Mouse (Mus musculus) neural tube, embryonic 11.5 days (tissue): ENCODE results near the gene Stip1. TPM values are rescaled to one million over a fixed set of nuclear protein-coding genes. Genes with fewer than 3 reads are reported as not detected.
"Not testable (repeated sequence)": the region's sequence is repeated elsewhere in the genome, so short reads cannot be mapped to it uniquely, and the experiment has no call there.

Experiments
- ATAC-seq: fragments of 200-750 bp; cut with Nextera tagmentation; 2 replicates; pipeline ENCODE4 v1.8.0; 2017; ENCODE audit warnings: moderate number of reproducible peaks, mild to moderate bottlenecking, moderate TSS enrichment, moderate library complexity; ENCODE audit not compliant: insufficient read depth, low FRiP score, low TSS enrichment
- DNase-seq: peaks from one replicate; pipeline ENCODE4 v3.0.0-alpha.2; 2015; ENCODE audit warnings: low spot score
- H3K27ac ChIP-seq: fragments of 300-500 bp; sonication (generic); 2 replicates; pipeline ENCODE4 v1.5.1; 2014; ENCODE audit warnings: low read depth, mild to moderate bottlenecking, low read length
- H3K27me3 ChIP-seq: fragments of 300-500 bp; sonication (generic); 2 replicates; pipeline ENCODE4 v1.6.1; 2014; ENCODE audit warnings: mild to moderate bottlenecking, low read length, mixed read lengths; ENCODE audit not compliant: control insufficient read depth, insufficient read depth
- H3K36me3 ChIP-seq: fragments of 300-500 bp; sonication (generic); 2 replicates; pipeline ENCODE4 v1.6.1; 2014; ENCODE audit warnings: mild to moderate bottlenecking, low read length, moderate library complexity, mixed read lengths; ENCODE audit not compliant: control insufficient read depth, insufficient read depth
- H3K4me1 ChIP-seq: fragments of 300-500 bp; sonication (generic); 2 replicates; pipeline ENCODE4 v1.6.1; 2014; ENCODE audit warnings: low read length, mixed read lengths; ENCODE audit not compliant: control insufficient read depth, insufficient read depth
- H3K4me2 ChIP-seq: fragments of 300-500 bp; sonication (generic); 2 replicates; pipeline ENCODE4 v1.6.1; 2014; ENCODE audit warnings: low read depth, mild to moderate bottlenecking, moderate library complexity
- H3K4me3 ChIP-seq: fragments of 300-500 bp; sonication (generic); 2 replicates; pipeline ENCODE4 v1.5.1; 2014; ENCODE audit warnings: low read depth, low read length
- H3K9ac ChIP-seq: fragments of 300-500 bp; sonication (generic); 2 replicates; pipeline ENCODE4 v1.6.1; 2014; ENCODE audit warnings: mild to moderate bottlenecking, low read length
- H3K9me3 ChIP-seq: fragments of 300-500 bp; sonication (generic); 2 replicates; pipeline ENCODE4 v1.6.1; 2016; ENCODE audit warnings: low read length; ENCODE audit not compliant: control insufficient read depth
- WGBS: fragments of 180-500 bp; shearing (Covaris S2); extraction: QIAGEN DNeasy Blood & Tissue Kit; methylation state at CpG from one replicate; pipeline ENCODE4 v1.1.7; 2014; 5-methylcytosine and 5-hydroxymethylcytosine counted together
- polyA plus RNA-seq: library from polyadenylated mRNA; unstranded; fragments of >200 nt; fragmentation: Nextera tagmentation; extraction: Ambion mirVana; gene quantifications from 2 replicates; pipeline ENCODE4 v1.2.1, GENCODE M21; 2014

Gene Stip1
- polyA plus RNA-seq, 1 experiment from 2014 or later, result 423 TPM

GRCm38 (mm10) chr19:7075336-7075735 lies 35.6 kb upstream of the Stip1 start:
- H3K4me2 ChIP-seq, H3K9ac ChIP-seq, H3K4me1 ChIP-seq, H3K27ac ChIP-seq, H3K4me3 ChIP-seq, H3K36me3 ChIP-seq, H3K9me3 ChIP-seq, DNase-seq, ATAC-seq: not testable (repeated sequence)
- peaks cover 33% of the 10 kb centered on the region for H3K27me3 ChIP-seq
- 75% methylated on average over 11 of the region's 11 CpGs for WGBS

GRCm38 (mm10) chr19:7073997-7074781 lies 34.4 kb upstream of the Stip1 start:
- 31% methylated on average over 12 of the region's 12 CpGs for WGBS
- Histone ChIP-seq H3K27ac (no peak overlapping the region), H3K27me3 (peaks cover 31% of the 10 kb centered on the region)

DNA sequence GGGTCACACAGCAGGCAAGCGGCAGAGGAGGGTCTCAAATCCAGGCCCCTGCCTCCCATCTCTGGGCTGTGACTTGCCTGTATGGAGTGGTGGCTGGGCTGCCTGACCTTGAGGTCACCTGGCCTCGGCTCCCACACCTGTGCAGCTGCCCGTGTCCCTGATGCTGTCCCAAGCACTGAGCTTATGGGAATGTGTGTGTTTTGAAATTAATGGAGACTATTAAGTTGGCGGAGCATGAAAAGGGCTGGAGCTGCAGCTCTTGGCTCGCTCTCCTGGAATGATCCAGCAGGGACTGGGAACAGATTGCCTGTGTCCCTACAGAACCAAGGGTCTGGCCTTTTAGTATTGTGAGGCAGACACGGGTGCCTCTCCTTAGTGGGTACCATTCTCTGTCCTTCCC lies 32.5 kb upstream of the Stip1 start:
- no peak for ATAC-seq
- H3K9ac ChIP-seq, result no peak overlapping the region
- peaks cover 35% of the 10 kb centered on the region for H3K4me1 ChIP-seq
- H3K4me2 ChIP-seq, result no peak overlapping the region
- H3K36me3 ChIP-seq, result no peaks in the 10 kb centered on the region
- H3K27ac ChIP-seq, result no peak overlapping the region
- 74% methylated on average over 6 of the region's 6 CpGs for WGBS
- no peaks in the 10 kb centered on the region for H3K9me3 ChIP-seq
- H3K4me3 ChIP-seq, result no peak overlapping the region
- DNase-seq, result no peak
- H3K27me3 ChIP-seq, result peaks cover 28% of the 10 kb centered on the region

More at GRCm38 (mm10) chr19:7073997-7074781, 34.4 kb upstream of the Stip1 start:
- no peaks in the 10 kb centered on the region for H3K36me3 ChIP-seq
- no peak overlapping the region for H3K9ac ChIP-seq
- peak; percentile 12 for DNase-seq
- no peak overlapping the region for H3K4me2 ChIP-seq
- ATAC-seq, result no peak
- no peaks in the 10 kb centered on the region for H3K9me3 ChIP-seq
- no peak overlapping the region for H3K4me3 ChIP-seq
- peaks cover 17% of the 10 kb centered on the region for H3K4me1 ChIP-seq

DNA sequence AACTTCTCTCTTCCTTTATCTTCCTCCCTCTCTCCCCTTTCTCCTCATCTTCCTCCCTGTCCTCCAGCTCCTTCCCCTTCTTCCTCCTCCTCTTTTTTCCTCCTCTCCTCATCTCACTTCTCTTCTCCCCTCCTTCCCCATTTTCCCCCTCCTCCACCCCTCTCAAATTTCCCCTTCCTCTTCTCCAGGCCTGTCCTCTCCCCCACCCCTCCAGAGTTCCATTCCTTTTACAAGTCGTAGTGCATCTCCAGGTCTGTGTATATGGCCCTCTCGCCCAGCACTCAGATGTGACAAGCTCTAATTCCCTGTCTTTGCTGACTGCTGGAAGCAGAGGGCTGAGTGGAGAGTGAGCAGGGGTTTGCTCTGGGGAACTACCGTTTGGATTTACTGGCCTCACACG lies 31.0 kb upstream of the Stip1 start:
- Histone ChIP-seq H3K4me1 (peaks cover 49% of the 10 kb centered on the region), H3K9ac (no peak overlapping the region), H3K27ac (no peak overlapping the region), H3K27me3 (peaks cover 34% of the 10 kb centered on the region), H3K9me3 (no peaks in the 10 kb centered on the region), H3K36me3 (no peaks in the 10 kb centered on the region), H3K4me3 (no peak overlapping the region), H3K4me2 (0 out of 2 replicates have a peak overlapping the region, but pooled peaks have one; percentile 5)
- DNase-seq (no peak), ATAC-seq (no peak)
- 5% methylated on average over 4 of the region's 4 CpGs for WGBS

- no peaks in the 10 kb centered on the region for H3K36me3 ChIP-seq
- peak; percentile 39; the same call in 1 of the 2 replicates for ATAC-seq
- H3K4me2 ChIP-seq, result peak overlapping the region; percentile 13
- peaks cover 50% of the 10 kb centered on the region for H3K4me1 ChIP-seq
- H3K27me3 ChIP-seq, result peaks cover 35% of the 10 kb centered on the region
- peak overlapping the region; percentile 54 for H3K27ac ChIP-seq
- DNase-seq, result peak; percentile 71
- no peaks in the 10 kb centered on the region for H3K9me3 ChIP-seq
- 1% methylated on average over 33 of the region's 35 CpGs for WGBS
- H3K4me3 ChIP-seq, result no peak overlapping the region
- peak overlapping the region; percentile 31; the same call in 1 of the 2 replicates for H3K9ac ChIP-seq
Observed at GRCm38 (mm10) chr19:7069781-7070763, 30.3 kb upstream of the Stip1 start.

GRCm38 (mm10) chr19:7068661-7069531 lies 29.1 kb upstream of the Stip1 start:
- Histone ChIP-seq H3K27me3 (peaks cover 36% of the 10 kb centered on the region), H3K4me3 (no peak overlapping the region), H3K4me1 (peaks cover 48% of the 10 kb centered on the region), H3K9ac (no peak overlapping the region), H3K36me3 (no peaks in the 10 kb centered on the region), H3K27ac (peak overlapping the region; percentile 54; the same call in 1 of the 2 replicates), H3K4me2 (no peak overlapping the region), H3K9me3 (no peaks in the 10 kb centered on the region)
- no peak for ATAC-seq
- WGBS, result 38% methylated on average over 11 of the region's 11 CpGs
- peak; percentile 48 for DNase-seq

DNA sequence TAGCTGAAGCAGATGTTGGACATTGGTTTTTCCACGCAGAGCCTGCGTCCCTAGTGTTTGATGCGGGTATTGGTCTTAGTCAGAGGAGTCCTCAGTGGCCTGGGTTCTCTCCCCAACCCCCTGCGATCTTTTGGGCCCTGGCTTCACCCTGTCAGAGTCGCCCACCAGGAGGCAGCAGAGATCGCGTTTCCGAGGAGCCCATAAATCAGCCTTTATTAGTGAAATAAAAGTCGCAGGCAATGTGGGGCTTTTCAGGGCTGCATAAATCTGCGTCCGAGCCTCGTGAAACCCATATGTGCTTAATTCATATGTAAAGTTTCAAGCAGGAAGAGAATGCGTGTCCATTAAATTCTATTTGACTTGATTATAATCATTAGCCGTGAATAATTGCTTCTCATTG lies 28.4 kb upstream of the Stip1 start:
- H3K27me3 ChIP-seq, result peaks cover 35% of the 10 kb centered on the region
- no peak overlapping the region for H3K9ac ChIP-seq
- WGBS, result 3% methylated on average over 14 of the region's 14 CpGs
- no peak overlapping the region for H3K4me3 ChIP-seq
- no peaks in the 10 kb centered on the region for H3K36me3 ChIP-seq
- H3K27ac ChIP-seq, result no peak overlapping the region
- no peaks in the 10 kb centered on the region for H3K9me3 ChIP-seq
- H3K4me2 ChIP-seq, result peak overlapping the region; percentile 10; the same call in 1 of the 2 replicates
- H3K4me1 ChIP-seq, result peaks cover 48% of the 10 kb centered on the region
- DNase-seq (peak; percentile 86), ATAC-seq (peak; percentile 49)
